Mouse (Mus musculus) neural tube, embryonic 11.5 days (tissue): ENCODE data around the gene Smpd1. TPM values are rescaled to one million over a fixed set of nuclear protein-coding genes. Genes with fewer than 3 reads are reported as not detected.
A peak's percentile ranks its signal among the peaks of the same experiment; 100 is the strongest.

ENCODE experiments used
- ATAC-seq: fragments of 200-750 bp; cut with Nextera tagmentation; 2 replicates; pipeline ENCODE4 v1.8.0; 2017; ENCODE audit warnings: moderate number of reproducible peaks, mild to moderate bottlenecking, moderate TSS enrichment, moderate library complexity; ENCODE audit not compliant: insufficient read depth, low FRiP score, low TSS enrichment
- DNase-seq: peaks from one replicate; pipeline ENCODE4 v3.0.0-alpha.2; 2015; ENCODE audit warnings: low spot score
- H3K27ac ChIP-seq: fragments of 300-500 bp; sonication (generic); 2 replicates; pipeline ENCODE4 v1.5.1; 2014; ENCODE audit warnings: low read depth, mild to moderate bottlenecking, low read length
- H3K27me3 ChIP-seq: fragments of 300-500 bp; sonication (generic); 2 replicates; pipeline ENCODE4 v1.6.1; 2014; ENCODE audit warnings: mild to moderate bottlenecking, low read length, mixed read lengths; ENCODE audit not compliant: control insufficient read depth, insufficient read depth
- H3K36me3 ChIP-seq: fragments of 300-500 bp; sonication (generic); 2 replicates; pipeline ENCODE4 v1.6.1; 2014; ENCODE audit warnings: mild to moderate bottlenecking, low read length, moderate library complexity, mixed read lengths; ENCODE audit not compliant: control insufficient read depth, insufficient read depth
- H3K4me1 ChIP-seq: fragments of 300-500 bp; sonication (generic); 2 replicates; pipeline ENCODE4 v1.6.1; 2014; ENCODE audit warnings: low read length, mixed read lengths; ENCODE audit not compliant: control insufficient read depth, insufficient read depth
- H3K4me2 ChIP-seq: fragments of 300-500 bp; sonication (generic); 2 replicates; pipeline ENCODE4 v1.6.1; 2014; ENCODE audit warnings: low read depth, mild to moderate bottlenecking, moderate library complexity
- H3K4me3 ChIP-seq: fragments of 300-500 bp; sonication (generic); 2 replicates; pipeline ENCODE4 v1.5.1; 2014; ENCODE audit warnings: low read depth, low read length
- H3K9ac ChIP-seq: fragments of 300-500 bp; sonication (generic); 2 replicates; pipeline ENCODE4 v1.6.1; 2014; ENCODE audit warnings: mild to moderate bottlenecking, low read length
- H3K9me3 ChIP-seq: fragments of 300-500 bp; sonication (generic); 2 replicates; pipeline ENCODE4 v1.6.1; 2016; ENCODE audit warnings: low read length; ENCODE audit not compliant: control insufficient read depth
- WGBS: fragments of 180-500 bp; shearing (Covaris S2); extraction: QIAGEN DNeasy Blood & Tissue Kit; methylation state at CpG from one replicate; pipeline ENCODE4 v1.1.7; 2014; 5-methylcytosine and 5-hydroxymethylcytosine counted together
- polyA plus RNA-seq: library from polyadenylated mRNA; unstranded; fragments of >200 nt; fragmentation: Nextera tagmentation; extraction: Ambion mirVana; gene quantifications from 2 replicates; pipeline ENCODE4 v1.2.1, GENCODE M21; 2014

Smpd1 gene
- polyA plus RNA-seq, result 47.3 and 53.7 TPM in 2 replicates

DNA sequence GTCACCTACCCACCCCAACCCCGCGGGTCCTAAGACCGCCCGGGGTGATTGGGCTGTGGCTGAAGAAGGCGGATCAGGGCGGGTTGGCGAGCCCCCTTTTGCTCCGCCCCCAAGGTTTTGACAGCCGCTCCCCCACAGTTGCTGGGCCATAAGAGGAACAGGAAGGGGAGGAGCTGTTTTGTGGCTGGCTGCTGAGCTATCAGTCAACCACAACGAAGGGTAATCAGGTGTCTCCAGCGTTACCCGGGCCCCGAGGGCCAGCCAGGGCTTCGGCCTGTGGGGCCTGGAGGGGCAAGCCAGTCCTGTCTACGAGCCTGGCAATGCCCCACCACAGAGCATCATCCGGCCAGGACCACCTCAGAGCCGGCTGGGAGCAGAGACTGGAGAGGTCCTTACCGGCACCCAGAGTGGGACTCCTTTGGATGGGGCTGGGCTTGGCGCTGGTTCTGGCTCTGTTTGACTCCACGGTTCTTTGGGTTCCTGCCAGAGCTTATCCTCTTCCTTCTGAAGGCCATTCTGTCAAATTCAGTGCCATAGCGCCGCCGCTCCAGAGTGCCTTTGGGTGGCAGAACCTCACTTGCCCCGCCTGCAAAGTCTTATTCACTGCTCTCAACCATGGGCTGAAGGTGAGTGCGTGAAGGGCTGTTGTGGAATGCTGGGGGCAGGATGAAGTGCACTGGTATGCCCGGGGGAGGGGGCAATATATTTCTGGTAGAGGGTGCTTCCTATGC lies at the start of gene Smpd1:
Smpd1 (plus strand) TSS at position 149 of the 731 bp plus-strand sequence.
- Histone ChIP-seq H3K27ac (peak within 1 kb of the TSS; percentile 34; the same call in 1 of the 2 replicates), H3K4me3 (peak within 1 kb of the TSS; percentile 47), H3K27me3 (no peaks in the 10 kb centered on the region), H3K36me3 (peaks cover 6% of the 10 kb centered on the region), H3K9me3 (no peaks in the 10 kb centered on the region), H3K4me2 (peak within 1 kb of the TSS; percentile 66), H3K9ac (peak within 1 kb of the TSS; percentile 61), H3K4me1 (peaks cover 7% of the 10 kb centered on the region)
- DNase-seq (peak; percentile 89), ATAC-seq (peak; percentile 90)
- WGBS, result 6% methylated on average over 26 of the region's 26 CpGs

DNA sequence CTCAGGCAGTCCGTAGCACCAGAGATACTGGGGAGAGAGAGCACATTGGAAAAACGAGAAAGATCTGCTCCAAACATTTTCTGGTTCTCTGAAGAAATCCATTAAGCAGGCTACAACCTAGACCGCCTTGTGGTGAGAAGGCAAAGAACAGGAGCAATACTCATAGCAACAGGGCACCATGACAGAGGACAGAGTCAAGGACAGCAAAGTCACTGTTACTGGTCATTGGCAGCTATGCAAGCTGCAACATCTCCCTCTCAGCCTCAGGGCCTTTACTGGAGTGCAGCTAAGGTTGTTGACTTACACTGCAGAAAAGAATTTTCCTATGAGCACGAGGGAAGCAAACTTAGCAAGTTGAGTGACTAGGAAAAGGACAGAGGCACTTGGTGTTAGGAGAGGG lies 46.9 kb upstream of the Smpd1 start:
- DNase-seq (no peak), ATAC-seq (no peak)
- Histone ChIP-seq H3K27ac (no peak overlapping the region), H3K9ac (no peak overlapping the region), H3K36me3 (no peaks in the 10 kb centered on the region), H3K4me1 (no peaks in the 10 kb centered on the region), H3K4me2 (no peak overlapping the region), H3K4me3 (no peak overlapping the region), H3K9me3 (no peaks in the 10 kb centered on the region), H3K27me3 (no peaks in the 10 kb centered on the region)
- WGBS, result 73% methylated on average over 4 of the region's 4 CpGs

DNA sequence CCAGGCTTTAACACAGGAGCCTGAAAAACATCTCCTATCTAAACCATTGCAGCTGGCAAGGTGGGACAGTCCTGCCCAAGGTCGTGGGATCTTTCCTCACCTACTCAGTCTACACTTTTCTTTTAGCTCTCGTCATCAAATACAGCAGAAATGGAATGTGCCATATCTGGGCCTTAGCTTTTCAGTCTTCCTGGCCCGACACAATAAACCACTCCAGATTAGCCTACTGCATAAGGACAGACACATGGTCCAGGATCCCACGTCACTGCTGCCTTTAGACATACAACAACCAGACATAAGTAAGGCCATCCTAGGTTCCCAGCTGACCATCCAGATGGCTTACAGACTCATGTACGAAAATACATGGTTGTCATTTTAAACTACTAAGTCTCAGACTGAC lies 44.0 kb upstream of the Smpd1 start:
- H3K9me3 ChIP-seq, result no peaks in the 10 kb centered on the region
- H3K27ac ChIP-seq, result no peak overlapping the region
- WGBS, result 85% methylated on average over 5 of the region's 5 CpGs
- no peak for DNase-seq
- H3K27me3 ChIP-seq, result no peaks in the 10 kb centered on the region
- no peaks in the 10 kb centered on the region for H3K36me3 ChIP-seq
- H3K4me1 ChIP-seq, result no peaks in the 10 kb centered on the region
- no peak overlapping the region for H3K4me3 ChIP-seq
- no peak overlapping the region for H3K4me2 ChIP-seq
- H3K9ac ChIP-seq, result no peak overlapping the region
- ATAC-seq, result no peak

DNA sequence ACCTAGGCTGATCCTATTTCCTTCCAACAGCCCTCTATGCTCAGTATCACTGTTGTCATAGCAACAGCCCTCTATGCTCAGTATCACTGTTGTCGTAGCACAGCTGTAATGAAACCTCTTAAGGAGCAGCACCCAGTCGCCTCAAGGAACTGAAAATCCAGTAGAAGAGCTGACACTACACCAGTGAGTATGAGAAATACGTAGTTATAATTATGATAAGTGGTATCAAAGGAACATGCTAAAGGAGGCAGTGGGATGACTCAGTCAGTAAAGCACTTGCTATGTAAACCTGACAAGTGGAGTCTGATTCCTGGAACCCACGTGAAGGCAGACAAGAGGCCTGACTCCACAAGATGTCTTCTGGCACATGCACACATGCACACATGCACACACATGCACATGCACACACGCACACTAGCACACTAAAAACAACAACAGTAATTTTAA lies 40.3 kb upstream of the Smpd1 start:
- Histone ChIP-seq H3K9me3 (no peaks in the 10 kb centered on the region), H3K27me3 (no peaks in the 10 kb centered on the region), H3K27ac (no peak overlapping the region), H3K36me3 (no peaks in the 10 kb centered on the region), H3K9ac (no peak overlapping the region), H3K4me2 (no peak overlapping the region), H3K4me1 (no peaks in the 10 kb centered on the region), H3K4me3 (no peak overlapping the region)
- ATAC-seq (no peak), DNase-seq (no peak)
- WGBS, result 67% methylated on average over 5 of the region's 5 CpGs

DNA sequence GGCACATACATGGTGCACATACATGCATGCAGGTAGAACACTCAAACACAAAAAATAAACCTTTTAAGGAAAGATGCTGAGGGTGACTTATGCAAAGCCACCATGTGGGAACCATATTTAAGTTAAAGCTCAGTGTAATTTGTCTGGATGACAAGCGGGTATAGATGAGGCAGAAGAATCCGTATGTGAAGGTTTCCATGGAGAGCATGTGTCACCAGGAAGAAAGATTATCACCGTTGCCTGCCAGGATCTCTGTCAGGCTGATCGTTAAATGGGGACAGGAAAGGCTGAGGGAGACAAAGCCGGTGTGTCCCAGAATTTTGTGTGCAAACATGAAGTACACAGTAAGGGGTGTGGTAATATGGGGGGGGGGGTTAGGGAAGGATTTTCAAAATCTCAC lies 39.6 kb upstream of the Smpd1 start:
- H3K9me3 ChIP-seq, result no peaks in the 10 kb centered on the region
- WGBS, result 46% methylated on average over 5 of the region's 5 CpGs
- H3K9ac ChIP-seq, result no peak overlapping the region
- H3K36me3 ChIP-seq, result no peaks in the 10 kb centered on the region
- no peak overlapping the region for H3K4me3 ChIP-seq
- no peaks in the 10 kb centered on the region for H3K4me1 ChIP-seq
- H3K27me3 ChIP-seq, result no peaks in the 10 kb centered on the region
- no peak overlapping the region for H3K27ac ChIP-seq
- no peak overlapping the region for H3K4me2 ChIP-seq
- ATAC-seq (no peak), DNase-seq (no peak)

DNA sequence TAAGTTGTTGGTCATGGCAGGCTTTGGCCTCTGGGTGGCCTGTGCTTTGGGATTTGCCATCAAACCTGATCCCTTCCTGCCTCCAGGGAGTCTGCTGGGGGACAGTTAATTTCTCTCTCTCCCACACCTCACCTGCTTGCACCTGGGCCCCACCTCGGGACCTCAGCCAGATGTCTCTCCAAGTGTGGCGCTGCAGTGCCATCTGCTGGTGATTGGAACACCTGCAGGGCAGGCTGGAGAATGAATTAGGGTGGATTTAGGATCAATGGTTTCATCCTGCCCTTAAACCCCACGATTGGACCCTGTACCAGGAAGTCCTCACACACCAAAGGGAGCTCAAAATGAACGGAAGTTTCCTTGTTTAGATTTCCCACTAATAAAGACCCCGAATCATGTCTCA lies 39.0 kb upstream of the Smpd1 start:
- no peak overlapping the region for H3K9ac ChIP-seq
- no peak overlapping the region for H3K4me2 ChIP-seq
- H3K9me3 ChIP-seq, result no peaks in the 10 kb centered on the region
- H3K4me1 ChIP-seq, result no peaks in the 10 kb centered on the region
- H3K27me3 ChIP-seq, result no peaks in the 10 kb centered on the region
- peak; percentile 72 for DNase-seq
- peak; percentile 67; the same call in 1 of the 2 replicates for ATAC-seq
- 12% methylated on average over 5 of the region's 5 CpGs for WGBS
- no peak overlapping the region for H3K27ac ChIP-seq
- H3K4me3 ChIP-seq, result no peak overlapping the region
- H3K36me3 ChIP-seq, result no peaks in the 10 kb centered on the region

DNA sequence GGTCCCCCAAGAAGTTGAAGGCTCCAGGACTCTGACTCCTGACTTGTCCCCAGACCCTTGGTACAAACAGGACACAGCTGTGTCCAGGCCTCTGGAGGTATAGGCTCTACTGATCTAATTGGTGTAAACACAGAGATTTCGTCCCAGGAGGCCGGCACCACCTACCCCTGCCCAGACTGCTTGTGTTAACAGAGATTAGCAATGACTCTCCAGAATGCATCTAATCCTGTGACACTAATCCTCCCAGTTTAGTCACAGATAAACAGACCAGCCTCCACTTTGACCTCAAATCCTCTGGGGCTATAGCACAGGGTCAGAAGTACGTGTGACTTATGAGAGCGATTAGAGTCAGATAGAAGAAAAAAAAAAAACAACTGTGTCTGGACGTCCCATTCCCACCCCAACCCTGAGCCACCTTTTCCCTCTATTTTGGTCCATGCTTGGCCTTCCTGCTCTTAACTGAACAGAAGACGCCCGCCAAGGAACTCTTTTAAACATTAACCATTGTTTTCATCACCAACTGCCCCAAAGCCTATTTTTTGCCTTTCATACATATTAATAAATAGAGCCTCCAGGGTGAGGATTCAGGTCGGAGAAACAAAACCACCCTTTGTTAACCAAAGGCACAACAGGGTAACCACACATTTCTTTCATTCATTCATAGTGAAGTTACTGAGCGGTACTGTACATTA lies 37.3 kb upstream of the Smpd1 start:
- Histone ChIP-seq H3K27ac (no peak overlapping the region), H3K36me3 (no peaks in the 10 kb centered on the region), H3K27me3 (no peaks in the 10 kb centered on the region), H3K9ac (no peak overlapping the region), H3K4me3 (no peak overlapping the region), H3K4me2 (no peak overlapping the region), H3K9me3 (no peaks in the 10 kb centered on the region), H3K4me1 (no peaks in the 10 kb centered on the region)
- ATAC-seq (no peak), DNase-seq (no peak)
- WGBS, result 60% methylated on average over 9 of the region's 9 CpGs

DNA sequence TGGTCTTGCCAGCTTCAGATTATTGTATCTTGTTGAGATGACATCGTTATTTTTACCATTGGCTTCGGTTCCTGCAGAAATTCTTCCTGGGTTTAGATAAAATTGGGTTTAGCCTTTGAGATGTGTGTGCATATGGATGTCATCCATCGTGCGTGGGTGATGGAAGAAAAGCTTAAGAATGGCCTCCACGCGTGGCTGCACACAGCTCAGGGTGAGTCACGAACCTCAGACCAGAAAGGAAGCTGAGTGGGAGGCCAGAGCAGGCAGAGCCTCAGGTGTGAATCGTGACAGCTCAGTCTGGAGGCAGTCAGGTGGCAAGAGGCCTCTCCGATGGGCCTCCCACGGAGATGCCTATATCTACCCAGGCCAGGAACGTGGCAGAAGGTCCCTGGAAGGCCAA lies 34.8 kb upstream of the Smpd1 start:
- Histone ChIP-seq H3K9ac (no peak overlapping the region), H3K27me3 (no peaks in the 10 kb centered on the region), H3K36me3 (no peaks in the 10 kb centered on the region), H3K27ac (no peak overlapping the region), H3K4me2 (no peak overlapping the region), H3K4me3 (no peak overlapping the region), H3K9me3 (no peaks in the 10 kb centered on the region), H3K4me1 (no peaks in the 10 kb centered on the region)
- ATAC-seq (no peak), DNase-seq (no peak)
- WGBS, result 69% methylated on average over 11 of the region's 11 CpGs

DNA sequence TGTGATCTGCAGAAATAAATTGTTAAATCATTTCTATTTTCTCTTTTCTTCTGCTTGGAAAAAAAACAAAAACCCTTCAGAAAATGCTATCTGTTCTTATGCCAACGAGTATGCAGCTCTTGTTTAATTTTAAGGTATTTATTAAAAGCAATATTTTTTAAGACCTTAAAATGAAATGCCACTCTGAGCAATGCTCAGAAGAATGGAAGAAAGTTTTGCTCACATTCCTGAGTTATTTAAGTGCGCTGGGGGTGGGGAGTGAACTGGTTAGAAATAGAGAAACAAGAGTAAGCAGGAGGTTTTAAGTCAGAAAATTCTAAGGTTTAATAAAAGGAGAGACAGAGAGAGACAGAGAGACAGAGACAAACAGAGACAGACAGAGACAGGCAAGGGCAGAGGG lies 34.4 kb upstream of the Smpd1 start:
- Histone ChIP-seq H3K9me3 (no peaks in the 10 kb centered on the region), H3K4me3 (no peak overlapping the region), H3K27me3 (no peaks in the 10 kb centered on the region), H3K27ac (no peak overlapping the region), H3K4me1 (no peaks in the 10 kb centered on the region), H3K36me3 (no peaks in the 10 kb centered on the region), H3K4me2 (no peak overlapping the region), H3K9ac (no peak overlapping the region)
- ATAC-seq, result no peak
- no peak for DNase-seq
- 85% methylated on average over 2 of the region's 2 CpGs for WGBS
